Mouse (Mus musculus): ENCODE measurements around the gene Tnfrsf11a.
"Not testable (repeated sequence)": the region's sequence is repeated elsewhere in the genome, so short reads cannot be mapped to it uniquely, and the experiment has no call there.

Tnfrsf11a gene

DNA sequence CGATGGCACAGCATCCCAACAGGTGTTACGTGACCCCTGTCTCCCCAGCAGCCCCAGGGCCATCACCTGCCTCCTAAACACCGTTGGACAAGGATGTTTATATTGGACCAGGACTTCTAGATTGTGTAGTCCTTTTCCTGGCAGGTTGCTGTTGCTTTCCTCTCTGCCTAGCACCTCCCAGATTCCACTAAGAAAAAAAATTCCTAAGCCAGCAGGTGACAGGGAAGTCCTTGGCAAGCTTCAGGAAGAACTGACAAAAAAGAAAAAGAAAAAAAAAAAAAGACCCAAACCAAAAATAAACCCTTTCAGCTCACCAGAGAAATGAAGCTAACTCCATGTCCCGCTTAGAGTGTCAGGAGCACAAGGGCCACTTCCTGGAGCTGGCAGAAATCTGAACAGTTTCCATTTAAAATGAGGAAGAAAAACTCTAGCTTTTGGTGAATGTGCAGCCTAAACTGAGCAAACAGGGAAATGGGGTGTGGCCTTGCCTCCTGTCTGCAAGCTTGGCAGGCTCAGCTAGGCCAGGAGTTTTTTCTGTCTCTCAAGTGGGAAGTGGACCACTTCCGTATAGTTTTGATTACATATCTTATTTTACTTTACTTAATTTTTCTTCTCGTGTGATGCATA, 6.3 kb downstream of the Tnfrsf11a start:
- DNase-seq (ENCODE audit: low spot score), result no peak

DNA sequence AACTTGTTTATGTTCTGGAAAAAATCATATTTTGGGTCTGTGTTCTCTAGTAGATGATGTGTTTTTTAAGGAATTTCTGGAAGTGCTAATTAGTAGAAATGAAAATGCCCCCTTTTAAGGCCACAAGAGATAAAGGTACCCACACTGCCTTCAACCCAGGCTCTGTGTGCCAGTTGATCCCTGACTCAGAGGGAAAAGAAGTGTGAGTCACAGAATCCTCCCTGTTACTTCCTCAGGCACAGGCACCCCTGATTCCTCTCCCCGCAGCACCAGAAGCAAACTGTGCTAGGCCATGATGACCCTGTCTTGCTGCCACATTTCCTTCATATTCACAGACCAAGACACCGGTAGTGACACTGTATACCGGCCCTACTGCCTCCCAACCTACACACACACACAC, 9.6 kb downstream of the Tnfrsf11a start:
- no peak for DNase-seq (ENCODE audit: low spot score)

DNA sequence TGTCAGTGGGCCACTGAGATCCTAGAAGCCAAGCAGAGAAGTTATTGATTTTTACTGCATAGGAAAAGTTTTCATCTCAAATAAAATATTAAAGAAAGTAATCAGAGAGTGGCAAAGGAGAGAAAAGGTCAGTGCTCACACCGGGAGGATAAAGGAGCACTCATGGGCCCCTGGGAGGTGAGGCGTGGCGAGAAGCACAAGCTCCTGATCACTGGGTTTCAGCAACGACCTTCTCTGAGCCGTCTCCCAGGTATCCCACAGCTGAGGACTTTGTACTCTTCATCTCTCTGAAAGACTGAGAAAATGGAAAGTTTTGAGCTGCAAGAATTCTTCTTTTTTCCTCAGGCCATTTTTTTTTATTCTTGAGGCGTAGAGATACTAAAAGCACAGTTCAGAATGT, 14.2 kb downstream of the Tnfrsf11a start:
- no peak for DNase-seq (ENCODE audit: low spot score)

DNA sequence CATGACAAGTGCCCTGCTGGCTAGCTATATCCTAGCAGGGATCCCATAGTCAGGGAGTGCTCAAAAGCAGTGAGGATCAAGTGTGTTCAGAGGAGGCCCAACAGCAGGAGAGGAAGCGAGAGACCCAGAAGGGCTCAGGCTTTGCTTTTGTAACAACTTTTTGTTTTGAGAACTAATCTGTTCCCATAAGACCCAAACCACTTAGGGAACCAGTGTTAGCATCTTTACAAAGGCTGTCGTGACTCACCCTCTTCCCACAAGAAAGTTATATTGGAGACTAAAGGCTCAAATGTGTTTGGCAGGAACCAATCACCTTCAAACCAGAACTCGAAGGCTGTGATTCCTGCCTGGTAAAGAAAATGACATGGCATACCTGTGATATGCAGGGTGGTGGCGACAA, 15.2 kb downstream of the Tnfrsf11a start:
- no peak for DNase-seq (ENCODE audit: low spot score)

DNA sequence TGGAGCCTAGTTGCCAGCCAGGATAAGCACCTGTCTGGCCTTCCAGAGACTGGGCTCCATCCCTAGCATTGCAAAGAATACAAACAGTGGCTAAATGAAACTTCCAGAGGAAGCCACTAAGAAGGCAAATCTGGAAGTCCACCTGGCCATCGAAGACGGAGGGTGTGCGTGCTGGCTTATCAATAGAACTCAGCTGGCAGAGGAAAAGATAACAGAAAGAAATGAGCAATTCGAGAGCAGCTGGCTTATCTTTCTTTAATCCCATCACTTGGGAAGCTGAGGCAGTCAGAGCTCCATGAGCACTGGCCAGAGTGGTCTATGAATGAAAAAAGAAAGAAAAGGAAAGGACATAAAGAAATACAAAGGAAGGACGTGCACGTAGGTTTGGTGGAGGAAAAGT, 20.1 kb downstream of the Tnfrsf11a start:
- DNase-seq (ENCODE audit: low spot score), result no peak

DNA sequence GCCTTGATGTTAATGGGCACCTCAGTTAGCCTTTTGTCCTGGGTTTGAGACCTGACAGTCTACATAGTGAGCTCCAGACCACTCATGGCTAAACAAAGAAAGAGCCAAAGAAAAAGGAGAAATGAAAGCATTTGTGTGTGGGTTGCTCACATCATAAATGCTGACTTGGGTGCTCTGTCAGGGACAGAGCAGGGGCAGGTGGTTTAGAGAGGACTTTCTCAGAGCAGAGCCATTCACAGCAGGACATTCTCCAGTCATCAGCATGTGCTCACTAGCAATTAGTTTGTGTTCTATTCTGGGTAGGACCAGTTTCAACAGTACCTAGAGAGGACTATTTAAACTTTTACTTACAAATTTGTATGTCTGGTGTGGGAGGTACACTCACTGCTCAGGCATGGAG, 20.7 kb downstream of the Tnfrsf11a start:
- DNase-seq (ENCODE audit: low spot score), result no peak

DNA sequence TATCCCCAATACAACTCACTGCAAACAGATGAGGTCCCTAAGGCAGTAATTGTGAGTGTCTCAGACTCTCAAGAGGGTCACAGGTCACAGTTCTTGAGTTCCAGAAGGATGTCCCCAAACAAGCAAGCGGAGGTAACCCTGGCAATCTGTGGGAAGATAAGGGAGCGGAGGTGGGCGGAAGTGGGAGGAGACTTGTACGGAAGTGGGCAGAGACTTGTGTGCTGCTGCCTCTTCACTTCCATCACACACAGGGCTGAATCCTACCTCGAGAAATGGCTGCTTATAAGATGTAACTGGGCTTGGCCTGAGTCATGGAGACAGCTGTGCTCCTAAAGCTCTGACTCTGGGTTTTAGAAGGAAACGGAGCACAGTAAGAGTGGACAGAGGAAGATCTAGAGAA, 22.4 kb downstream of the Tnfrsf11a start:
- DNase-seq (ENCODE audit: low spot score), result no peak

DNA sequence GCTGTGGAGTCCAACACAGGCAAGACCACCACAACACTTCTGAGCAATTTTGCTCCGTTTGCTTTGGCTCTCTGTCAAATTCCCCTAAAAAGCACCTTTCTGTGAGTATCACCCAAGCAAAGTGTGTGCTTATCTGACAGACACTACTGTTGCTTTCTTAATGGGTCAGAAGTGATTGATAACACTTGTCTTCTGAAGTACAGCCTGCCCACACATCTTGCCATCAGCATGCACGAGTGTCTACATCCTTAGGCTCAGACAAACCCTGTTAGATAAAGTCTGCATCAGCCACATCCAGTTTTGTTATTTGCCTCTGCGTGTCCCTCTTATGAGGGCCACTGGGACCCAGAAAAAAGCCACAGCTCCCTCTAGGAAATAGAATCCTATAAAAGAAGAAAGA, 23.8 kb downstream of the Tnfrsf11a start:
- DNase-seq (ENCODE audit: low spot score), result no peak

DNA sequence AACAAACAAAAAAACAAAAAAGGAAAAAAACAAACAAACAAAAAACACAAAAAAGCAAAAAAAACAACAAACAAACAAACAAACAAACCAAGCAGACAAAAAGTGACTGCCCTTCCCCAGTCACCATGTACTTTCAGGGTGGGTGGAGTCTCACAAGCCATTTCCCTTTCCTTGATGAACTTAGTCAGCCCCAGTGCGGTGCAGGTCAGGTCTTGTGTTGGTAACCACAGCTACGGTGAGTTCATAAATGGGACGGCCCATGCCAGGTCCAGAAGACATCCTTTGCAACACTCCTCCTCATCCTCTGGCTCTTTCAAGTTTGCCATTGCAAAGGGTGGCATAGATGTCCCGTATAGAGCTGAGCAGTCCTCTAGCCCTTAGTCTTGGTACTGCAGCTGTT, 25.0 kb downstream of the Tnfrsf11a start:
- no peak for DNase-seq (ENCODE audit: low spot score)

DNA sequence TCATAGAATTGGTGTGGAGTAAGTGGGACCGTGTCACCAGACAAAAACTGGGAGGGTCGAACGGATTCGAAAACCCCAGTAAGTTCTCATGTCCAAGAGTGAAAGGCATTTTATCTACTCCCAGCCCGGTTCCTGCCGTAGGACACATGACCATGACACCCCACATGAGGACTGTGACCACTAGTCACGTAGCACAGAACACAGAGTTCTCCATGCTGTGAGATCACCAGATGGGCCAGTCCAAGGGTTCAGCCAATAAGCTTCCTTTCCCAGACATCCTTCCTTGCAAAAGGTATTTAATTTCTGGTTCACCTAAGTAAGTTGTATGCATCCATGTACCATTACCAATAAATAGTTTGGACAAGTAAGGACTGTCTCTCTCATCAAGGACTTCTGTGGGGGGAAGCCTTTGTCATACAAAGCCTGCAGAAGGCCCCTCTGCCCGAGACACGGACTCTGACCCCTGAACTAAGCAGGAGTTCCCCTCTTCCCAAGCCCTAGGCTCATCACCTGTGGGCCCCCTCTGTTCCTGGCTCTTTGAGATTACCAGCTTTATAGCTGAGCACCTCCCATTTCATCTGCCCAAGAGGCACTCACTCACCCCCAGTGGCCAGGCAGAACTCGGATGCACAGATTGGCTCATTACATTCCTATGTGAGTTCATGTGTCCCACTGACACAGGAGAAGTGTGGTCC, 26.7 kb downstream of the Tnfrsf11a start:
- no peak for DNase-seq (ENCODE audit: low spot score)

DNA sequence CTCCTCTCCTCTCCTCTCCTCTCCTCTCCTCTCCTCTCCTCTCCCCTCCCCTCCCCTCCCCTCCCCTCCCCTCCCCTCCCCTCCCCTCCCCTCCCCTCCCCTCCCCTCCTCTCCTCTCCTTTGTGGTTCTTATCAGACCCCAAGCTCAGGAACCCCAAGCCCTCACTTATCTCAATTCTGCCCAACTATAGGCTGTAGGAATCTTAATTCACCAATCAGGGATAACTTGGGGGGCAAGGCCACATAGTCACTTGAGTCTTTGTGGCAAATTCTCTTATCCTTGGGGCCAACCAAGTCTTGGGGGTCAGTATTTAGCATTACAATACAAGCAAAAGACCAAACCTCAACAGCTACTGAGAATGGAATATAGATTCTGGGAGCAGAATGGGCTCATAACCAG, 31.5 kb downstream of the Tnfrsf11a start:
- DNase-seq (ENCODE audit: low spot score), result not testable (repeated sequence)

DNA sequence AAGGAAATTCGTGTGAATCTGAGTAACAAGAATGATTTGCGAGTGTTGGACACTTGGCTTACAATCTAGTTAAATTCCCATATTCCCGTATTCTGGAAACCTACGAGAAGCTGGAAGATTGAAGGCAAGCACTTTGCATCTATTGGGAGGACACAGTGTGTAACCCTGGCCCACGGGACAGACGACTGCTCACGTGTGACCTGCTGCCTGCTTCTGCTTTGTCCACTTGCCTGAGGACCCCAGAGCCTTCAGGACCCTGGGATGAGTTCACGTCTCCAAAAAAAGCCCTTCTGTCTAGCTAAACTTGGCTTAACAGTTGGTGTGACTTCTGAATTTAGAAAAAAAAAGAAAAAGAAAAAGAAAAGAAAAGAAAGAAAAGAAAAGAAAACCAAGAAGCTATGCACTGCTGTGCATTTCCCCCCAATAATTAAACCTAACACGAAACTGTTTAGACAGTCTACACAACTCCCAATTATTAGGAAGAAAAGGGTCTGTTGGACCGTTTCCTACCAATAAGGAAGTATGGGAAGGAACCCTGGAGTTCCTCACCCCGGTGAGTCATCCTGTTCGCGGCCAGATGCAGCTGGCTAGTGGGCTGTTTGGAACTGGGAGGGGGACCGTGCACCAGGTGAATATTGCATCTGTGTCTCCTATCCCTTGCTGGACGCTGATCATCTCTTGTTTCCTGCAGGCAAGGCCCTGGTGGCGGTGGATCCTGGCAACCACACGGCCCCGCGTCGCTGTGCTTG, 32.6 kb downstream of the Tnfrsf11a start:
- no peak for DNase-seq (ENCODE audit: low spot score)

DNA sequence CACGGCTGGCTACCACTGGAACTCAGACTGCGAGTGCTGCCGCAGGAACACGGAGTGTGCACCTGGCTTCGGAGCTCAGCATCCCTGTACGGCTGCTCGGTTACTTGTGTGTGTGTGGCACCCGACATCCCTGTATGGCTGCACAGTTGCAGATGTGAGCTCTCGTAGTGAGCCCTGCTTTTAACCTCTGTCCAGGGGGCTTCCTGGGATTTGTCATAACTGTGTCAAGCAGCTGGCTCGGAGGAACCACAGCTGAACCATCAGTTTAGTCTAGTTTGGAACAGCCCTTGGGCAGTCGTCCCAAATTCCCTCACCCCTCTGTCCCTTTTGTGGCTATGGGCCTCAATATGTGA, 33.2 kb downstream of the Tnfrsf11a start:
- DNase-seq (ENCODE audit: low spot score), result no peak

DNA sequence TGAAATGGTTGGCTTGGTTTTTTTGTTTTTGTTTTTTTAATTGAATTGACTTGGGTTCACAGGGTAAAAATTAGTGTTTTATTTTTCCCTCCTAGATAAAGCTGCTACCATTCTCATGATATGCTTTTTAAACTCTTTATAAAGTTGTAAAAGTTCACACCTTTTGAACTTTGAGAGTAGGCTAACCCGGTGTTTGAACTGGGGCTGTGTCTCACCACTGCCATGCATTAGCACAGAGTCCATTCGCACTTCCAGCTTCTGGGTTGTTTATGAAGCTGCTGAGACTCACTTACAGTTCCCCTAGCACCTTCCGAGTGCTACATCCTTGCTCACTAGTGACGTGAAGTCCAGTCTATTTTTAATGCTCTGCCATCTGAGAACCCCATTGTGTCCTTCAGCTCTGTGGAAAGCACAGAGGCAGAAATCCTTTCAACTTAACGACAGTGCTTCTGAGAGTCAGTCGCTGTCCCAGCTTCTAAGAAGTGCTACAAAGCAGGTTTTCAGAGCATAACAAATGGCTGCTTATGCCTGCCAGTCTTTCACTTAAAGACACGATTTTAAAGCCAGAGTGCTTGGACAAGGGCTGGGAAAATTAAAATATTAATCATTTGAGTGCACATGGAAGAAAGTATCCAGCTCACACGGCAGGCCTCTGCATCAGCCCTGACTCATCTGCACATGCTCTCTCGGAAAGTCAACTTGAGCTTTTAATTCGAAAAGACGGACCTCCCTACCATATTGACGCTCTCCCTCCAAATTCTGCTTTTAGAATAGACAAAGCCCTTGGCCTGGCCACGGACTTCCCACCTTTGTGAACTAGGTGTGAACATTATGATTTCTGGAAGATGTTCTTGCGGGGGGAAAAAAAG, 34.1 kb downstream of the Tnfrsf11a start:
- no peak for DNase-seq (ENCODE audit: low spot score)

DNA sequence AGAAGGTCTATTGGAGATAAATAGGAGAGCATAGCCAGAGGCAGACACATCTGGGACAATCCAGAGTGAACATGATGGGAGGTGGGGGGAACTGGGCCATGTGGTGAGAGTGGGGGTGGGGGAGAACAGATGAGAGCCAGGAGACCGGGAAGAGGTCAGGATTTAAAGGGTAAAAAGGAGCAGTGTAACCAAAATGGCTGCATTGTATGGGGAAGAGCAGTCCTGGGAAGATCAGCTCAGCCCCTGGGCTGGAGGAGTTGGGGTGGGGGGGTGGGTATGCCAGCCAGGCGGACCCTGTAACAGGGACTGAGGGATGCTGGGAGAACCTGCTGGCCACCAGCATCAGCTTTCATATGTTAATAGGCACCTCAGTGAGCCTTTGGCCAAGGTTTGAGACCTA, 34.8 kb downstream of the Tnfrsf11a start:
- no peak for DNase-seq (ENCODE audit: low spot score)

DNA sequence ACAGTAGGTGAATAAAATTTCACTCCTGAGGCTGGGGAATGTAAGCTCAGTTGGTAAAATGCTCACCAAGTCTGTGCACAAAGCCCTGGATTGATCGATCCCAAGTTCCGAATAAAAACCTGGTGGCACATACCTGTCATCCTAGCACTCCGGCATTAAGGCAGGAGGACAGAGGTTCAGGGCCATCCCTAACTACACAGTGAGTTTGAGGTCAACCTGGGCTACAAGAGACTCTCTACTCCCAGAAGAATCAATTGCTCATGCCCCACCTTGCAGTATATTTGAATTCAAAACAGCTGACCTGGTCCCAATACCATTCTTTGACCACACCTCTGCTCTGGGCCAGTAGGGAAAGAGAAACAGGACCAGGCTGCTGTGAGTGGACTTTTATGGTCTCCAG, 35.2 kb downstream of the Tnfrsf11a start:
- DNase-seq (ENCODE audit: low spot score), result no peak

DNA sequence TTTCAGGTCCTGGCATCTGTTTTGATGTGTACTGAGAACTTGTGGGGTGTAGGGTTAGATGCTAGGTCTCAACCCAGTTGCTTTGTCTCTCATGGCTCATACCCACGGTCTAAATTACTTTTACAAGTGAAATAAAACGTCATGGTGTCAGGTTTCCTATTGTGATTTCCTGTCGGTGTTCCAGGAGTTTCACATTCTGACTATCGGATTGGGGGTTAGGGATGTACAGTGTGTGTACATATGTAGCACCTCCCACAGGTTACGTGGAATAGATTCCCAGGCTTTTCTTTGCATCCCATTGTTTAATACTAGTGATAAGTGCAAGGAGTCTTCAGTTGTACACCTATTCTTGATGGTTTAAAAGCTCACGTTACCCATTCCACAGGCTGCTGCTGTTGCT, 38.5 kb downstream of the Tnfrsf11a start:
- DNase-seq (ENCODE audit: low spot score), result no peak

DNA sequence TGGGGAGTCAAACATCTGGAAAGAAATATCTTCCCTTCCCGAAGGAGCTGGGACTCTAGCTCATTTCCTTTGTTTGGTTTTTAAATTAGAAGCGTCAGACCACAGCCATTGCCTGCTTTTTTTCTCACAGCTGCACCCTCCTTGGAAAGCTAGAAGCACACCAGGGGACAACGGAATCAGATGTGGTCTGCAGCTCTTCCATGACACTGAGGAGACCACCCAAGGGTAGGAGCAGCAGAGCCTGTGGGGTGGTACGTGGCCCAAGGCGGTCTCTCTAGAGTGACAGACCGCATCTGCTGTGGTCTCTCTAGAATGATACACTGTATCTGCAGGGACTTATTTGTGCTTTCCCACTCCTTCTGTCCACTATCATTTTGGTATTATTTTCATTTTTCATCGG, 39.2 kb downstream of the Tnfrsf11a start:
- DNase-seq (ENCODE audit: low spot score), result no peak

DNA sequence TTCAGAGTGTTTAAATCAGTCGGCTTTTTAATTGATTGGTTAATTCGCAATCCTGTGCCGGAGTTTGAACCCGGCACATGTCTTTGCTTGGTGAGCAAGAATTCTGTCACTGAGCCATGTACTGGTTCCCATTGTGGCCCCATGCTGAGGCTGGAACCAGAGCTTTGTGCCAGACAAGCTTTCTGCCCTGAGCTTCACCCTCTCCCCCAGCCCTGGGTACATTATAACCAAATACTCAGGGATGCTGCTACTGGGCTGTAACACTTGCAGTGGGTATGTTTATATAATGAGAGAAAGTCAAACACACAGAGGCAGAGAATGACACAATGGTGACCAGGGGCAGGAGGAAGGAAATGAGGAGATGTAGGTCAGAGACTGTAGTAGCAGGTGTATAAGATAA, 43.8 kb downstream of the Tnfrsf11a start:
- DNase-seq (ENCODE audit: low spot score), result no peak

DNA sequence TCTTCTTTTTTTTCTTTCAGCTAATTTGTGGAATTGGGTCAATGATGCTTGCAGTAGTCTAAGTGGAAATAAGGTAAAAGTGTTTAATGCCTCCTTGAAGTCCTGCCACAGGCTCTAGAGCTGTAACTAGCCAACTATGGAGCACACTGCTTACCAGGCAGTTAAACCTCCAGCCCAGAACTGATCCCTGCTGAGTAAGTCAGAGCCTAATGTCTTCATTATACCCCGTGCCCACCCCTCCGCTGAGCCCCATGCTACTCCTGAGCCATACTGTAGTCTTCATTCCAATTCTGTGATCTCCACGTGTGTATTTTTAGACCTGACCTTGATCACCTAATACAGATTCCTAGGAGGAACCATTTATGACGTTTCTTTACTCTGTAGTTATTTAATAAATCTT, 44.5 kb downstream of the Tnfrsf11a start:
- no peak for DNase-seq (ENCODE audit: low spot score)

DNA sequence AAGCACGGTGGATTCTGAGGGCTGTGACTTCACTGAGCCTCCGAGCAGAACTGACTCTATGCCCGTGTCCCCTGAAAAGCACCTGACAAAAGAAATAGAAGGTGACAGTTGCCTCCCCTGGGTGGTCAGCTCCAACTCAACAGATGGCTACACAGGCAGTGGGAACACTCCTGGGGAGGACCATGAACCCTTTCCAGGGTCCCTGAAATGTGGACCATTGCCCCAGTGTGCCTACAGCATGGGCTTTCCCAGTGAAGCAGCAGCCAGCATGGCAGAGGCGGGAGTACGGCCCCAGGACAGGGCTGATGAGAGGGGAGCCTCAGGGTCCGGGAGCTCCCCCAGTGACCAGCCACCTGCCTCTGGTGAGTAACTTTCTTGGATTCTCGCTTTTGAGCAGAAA, 46.9 kb downstream of the Tnfrsf11a start:
- no peak for DNase-seq (ENCODE audit: low spot score)

DNA sequence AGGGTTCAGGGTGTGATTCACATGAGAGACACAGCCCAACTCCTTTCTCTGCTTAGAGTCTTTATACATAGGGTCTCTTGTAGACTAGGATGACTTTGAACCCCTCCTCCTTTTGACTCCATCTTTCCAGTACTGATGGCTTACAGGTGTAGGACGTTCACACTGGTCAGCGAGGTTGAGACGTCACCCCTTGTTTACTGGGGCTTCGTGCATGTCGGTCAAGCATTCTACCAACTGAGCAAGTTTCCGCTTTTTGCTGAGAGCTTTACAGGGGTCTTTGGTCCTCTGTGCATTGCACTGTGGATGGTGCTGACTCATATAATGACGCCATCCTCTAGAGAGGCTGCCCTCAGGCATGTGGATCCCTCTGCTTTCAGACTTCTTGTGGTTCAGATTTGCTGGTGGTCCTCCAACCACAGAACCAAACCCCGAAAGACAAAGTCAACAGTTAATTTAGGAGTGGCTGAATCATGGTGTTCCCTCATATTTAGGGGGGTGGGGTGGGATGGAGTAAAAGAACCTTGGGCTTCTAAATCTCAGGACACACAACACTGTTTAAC, 47.3 kb downstream of the Tnfrsf11a start:
- DNase-seq (ENCODE audit: low spot score), result no peak
